Mouse (Mus musculus) MEL (cell line): Measurements from ENCODE around the gene Wdr90.

Experiments
- CTCF ChIP-seq, 3 experiments: IDR thresholded peaks in 2 of 3; conservative IDR thresholded peaks in 1 of 3; 2 replicates each; pipeline ENCODE4 v1.5.1; 2011 to 2012; ENCODE audit warnings: low read length in 3 of 3, low read depth in 2 of 3, mild to moderate bottlenecking in 2 of 3, improper control_type of control experiment in 1 of 3, inconsistent platforms in 1 of 3, mixed read lengths in 1 of 3, moderate library complexity in 1 of 3; ENCODE audit not compliant: control insufficient read depth in 1 of 3, insufficient read depth in 1 of 3, poor library complexity in 1 of 3, severe bottlenecking in 1 of 3
- EP300 ChIP-seq, 2 experiments: IDR thresholded peaks; 2 replicates each; pipeline ENCODE4 v1.6.1; 2011; ENCODE audit warnings: improper control_type of control experiment in 2 of 2, low read length in 2 of 2, low read depth in 1 of 2, mild to moderate bottlenecking in 1 of 2
- HCFC1 ChIP-seq: IDR thresholded peaks from 2 replicates; pipeline ENCODE4 v1.6.1; 2012; ENCODE audit warnings: low read depth, mild to moderate bottlenecking, inconsistent platforms, low read length, improper control_type of control experiment, moderate library complexity
- SIN3A ChIP-seq: IDR thresholded peaks from 2 replicates; pipeline ENCODE4 v1.6.1; 2012; ENCODE audit warnings: low read length, improper control_type of control experiment, inconsistent platforms
- USF2 ChIP-seq, 2 experiments: IDR thresholded peaks; 2 replicates each; pipeline ENCODE4 v1.6.1; 2011 to 2012; ENCODE audit warnings: improper control_type of control experiment in 2 of 2, low read length in 2 of 2, borderline replicate concordance in 1 of 2, inconsistent platforms in 1 of 2, low read depth in 1 of 2, mild to moderate bottlenecking in 1 of 2; ENCODE audit not compliant: insufficient read depth in 1 of 2

GRCm38 (mm10) chr17:25843122-25843521, 18.2 kb downstream of the Wdr90 start:
- TF ChIP-seq USF2 (IDR thresholded peaks at IDR 0.05; ENCODE audit: borderline replicate concordance in 1 of 2, insufficient read depth in 1 of 2, low read depth in 1 of 2, low read length in 2 of 2) (no peak), CTCF (IDR thresholded peaks at IDR 0.05 in 2 of 3, conservative IDR thresholded peaks at IDR 0.05 in 1 of 3; ENCODE audit: control insufficient read depth in 1 of 3, insufficient read depth in 1 of 3, low read depth in 2 of 3, low read length in 3 of 3, poor library complexity in 1 of 3, severe bottlenecking in 1 of 3) (0 out of 6 replicates have a peak, but pooled peaks of 1 of the 3 experiments have one; percentile 2), HCFC1 (no peak), EP300 (IDR thresholded peaks at IDR 0.05; ENCODE audit: low read depth in 1 of 2, low read length in 2 of 2) (no peak), SIN3A (no peak)
